In genomic region chr11:5948546-5949250, GRCm38 (mm10) we compare ENCODE assay signal across 15 mouse cellular contexts. TPM values are rescaled to one million over a fixed set of nuclear protein-coding genes. Genes with fewer than 3 reads are reported as not detected.
DNase-seq lines count a peak whose midpoint lies in the region; ATAC-seq lines count a peak whose summit lies in the region.
"Had no signal": no experiment of that assay in that cellular context is flagged by ENCODE, and none has a peak within 500 bp of the region (broad histone marks: within the 10 kb centered on the region; RNA-seq: fewer than 3 reads in every experiment).

No protein-coding gene starts in this region.

- H3K27me3 ChIP-seq in intestine, embryonic 16.5 days (replicated peaks; ENCODE audit: control insufficient read depth, insufficient read depth, low read length): no peaks in the 10 kb centered on the region
- H3K27me3 ChIP-seq in intestine, embryonic 15.5 days (replicated peaks): no peaks in the 10 kb centered on the region
- no peaks in the 10 kb centered on the region for H3K27me3 ChIP-seq in stomach, embryonic 16.5 days (ENCODE audit: control insufficient read depth, insufficient read depth, low read length)

- H3K9ac ChIP-seq in intestine, embryonic 16.5 days (ENCODE audit: low read depth, low read length): peak overlapping the region; percentile 29; the same call in 1 of the 2 replicates
- no peak overlapping the region for H3K9ac ChIP-seq in intestine, embryonic 15.5 days
- H3K9ac ChIP-seq in stomach, embryonic 16.5 days (ENCODE audit: low read length): no peak overlapping the region

- H3K4me1 ChIP-seq in intestine, embryonic 16.5 days (ENCODE audit: control insufficient read depth, insufficient read depth, low read length): peaks cover 18% of the 10 kb centered on the region
- peaks cover 4% of the 10 kb centered on the region for H3K4me1 ChIP-seq in intestine, embryonic 15.5 days (replicated peaks)
- peaks cover 15% of the 10 kb centered on the region for H3K4me1 ChIP-seq in stomach, embryonic 16.5 days (ENCODE audit: control insufficient read depth, insufficient read depth, low read length)

- no peaks in the 10 kb centered on the region for H3K36me3 ChIP-seq in intestine, embryonic 16.5 days (ENCODE audit: control insufficient read depth, insufficient read depth, low read length)
- H3K36me3 ChIP-seq in intestine, embryonic 15.5 days: no peaks in the 10 kb centered on the region
- H3K36me3 ChIP-seq in stomach, embryonic 16.5 days (ENCODE audit: control insufficient read depth, insufficient read depth, low read length): no peaks in the 10 kb centered on the region
- H3K36me3 ChIP-seq: G1E had no signal

- 49% methylated on average over 10 of the region's 10 CpGs for WGBS in intestine, embryonic 16.5 days
- 47% methylated on average over 10 of the region's 10 CpGs for WGBS in intestine, embryonic 15.5 days
- 48% methylated on average over 10 of the region's 10 CpGs for WGBS in stomach, embryonic 16.5 days

- no peaks in the 10 kb centered on the region for H3K9me3 ChIP-seq in intestine, embryonic 16.5 days (ENCODE audit: control insufficient read depth, low read length)
- H3K9me3 ChIP-seq in intestine, embryonic 15.5 days: no peaks in the 10 kb centered on the region
- H3K9me3 ChIP-seq in stomach, embryonic 16.5 days (replicated peaks; ENCODE audit: control insufficient read depth, low read length): no peaks in the 10 kb centered on the region
- H3K9me3 ChIP-seq: G1E had no signal

- no peak overlapping the region for H3K4me3 ChIP-seq in intestine, embryonic 16.5 days (ENCODE audit: low read length)
- H3K4me3 ChIP-seq in intestine, embryonic 15.5 days (replicated peaks): no peak overlapping the region
- no peak overlapping the region for H3K4me3 ChIP-seq in stomach, embryonic 16.5 days (replicated peaks; ENCODE audit: low read length)

- peak overlapping the region; percentile 24; the same call in 1 of the 2 replicates for H3K27ac ChIP-seq in intestine, embryonic 16.5 days (ENCODE audit: low read length)
- no peak overlapping the region for H3K27ac ChIP-seq in intestine, embryonic 15.5 days
- H3K27ac ChIP-seq in stomach, embryonic 16.5 days (ENCODE audit: low read length): no peak overlapping the region

- no peak overlapping the region for H3K4me2 ChIP-seq in intestine, embryonic 16.5 days (ENCODE audit: low read depth, low read length)
- H3K4me2 ChIP-seq in intestine, embryonic 15.5 days (replicated peaks): no peak overlapping the region
- 0 out of 2 replicates have a peak overlapping the region, but pooled peaks have one; percentile 2 for H3K4me2 ChIP-seq in stomach, embryonic 16.5 days (ENCODE audit: low read depth, low read length)
- H3K4me2 ChIP-seq: liver, embryonic 11.5 days had no signal

- peak; percentile 31 for DNase-seq in embryo, embryonic 11 days
- DNase-seq in embryo, embryonic 9.5 days (ENCODE audit: extremely low spot score): no peak
- peak; percentile 15 for DNase-seq in urinary bladder, adult 2 months (ENCODE audit: low spot score)
- DNase-seq in urinary bladder, postnatal 25 days (ENCODE audit: low spot score): no peak
- no peak for DNase-seq in layer of hippocampus, postnatal 25 days (ENCODE audit: extremely low spot score in 1 of 2, low spot score in 1 of 2)
- DNase-seq: gastrocnemius, postnatal 36 days; kidney, adult 18-20 months; thymus, postnatal 14 days had no signal

- no peak for ATAC-seq in intestine, embryonic 16.5 days
- ATAC-seq in intestine, embryonic 15.5 days: no peak
- no peak for ATAC-seq in stomach, embryonic 16.5 days (ENCODE audit: insufficient read depth, low FRiP score)

RNA-seq across cellular contexts. Expression of gene Gck, which starts 1.2 kb away (rescaled TPM):
- polyA plus RNA-seq in intestine, embryonic 16.5 days (2015; fragmentation: Nextera tagmentation; extraction: Ambion mirVana): 2.4 and 2.9 TPM in 2 replicates
- 2.8 and 3.1 TPM in 2 replicates for polyA plus RNA-seq in intestine, embryonic 15.5 days (2015; fragmentation: Nextera tagmentation; extraction: Ambion mirVana)
- 0.03 and 0.08 TPM in 2 replicates for polyA plus RNA-seq in urinary bladder, adult 2 months (2012; rRNA removed)
- polyA plus RNA-seq in stomach, embryonic 16.5 days (2015; fragmentation: Nextera tagmentation; extraction: Ambion mirVana): 3.5 and 3.6 TPM in 2 replicates
- 1 to 10 TPM; 1.8 to 3.9 TPM for total RNA-seq in layer of hippocampus, postnatal 25 days (2021)
- total RNA-seq: common myeloid progenitor, adult 5-6 weeks had no signal
- polyA plus RNA-seq: G1E had no signal

RNA-seq across cellular contexts. Expression of gene Ykt6, which starts 6.8 kb away (rescaled TPM):
- 57.7 and 58.6 TPM in 2 replicates for polyA plus RNA-seq in intestine, embryonic 16.5 days (2015; fragmentation: Nextera tagmentation; extraction: Ambion mirVana)
- polyA plus RNA-seq in intestine, embryonic 15.5 days (2015; fragmentation: Nextera tagmentation; extraction: Ambion mirVana): 48.7 and 51.8 TPM in 2 replicates
- 35.5 and 45.1 TPM in 2 replicates for polyA plus RNA-seq in urinary bladder, adult 2 months (2012; rRNA removed)
- polyA plus RNA-seq in stomach, embryonic 16.5 days (2015; fragmentation: Nextera tagmentation; extraction: Ambion mirVana): 56.2 and 58.1 TPM in 2 replicates
- total RNA-seq in layer of hippocampus, postnatal 25 days (2021): 10 to 100 TPM; 70.2 to 73.0 TPM

RNA-seq across cellular contexts. Expression of gene Myl7, which starts 50.1 kb away (rescaled TPM):
- polyA plus RNA-seq in intestine, embryonic 16.5 days (2015; fragmentation: Nextera tagmentation; extraction: Ambion mirVana): 75.3 and 88.3 TPM in 2 replicates
- polyA plus RNA-seq in intestine, embryonic 15.5 days (2015; fragmentation: Nextera tagmentation; extraction: Ambion mirVana): 68.3 and 73.5 TPM in 2 replicates
- 1.4 and 3.7 TPM in 2 replicates for polyA plus RNA-seq in urinary bladder, adult 2 months (2012; rRNA removed)
- polyA plus RNA-seq in stomach, embryonic 16.5 days (2015; fragmentation: Nextera tagmentation; extraction: Ambion mirVana): 32.4 and 43.0 TPM in 2 replicates
- total RNA-seq in layer of hippocampus, postnatal 25 days (2021): not detected
- total RNA-seq: common myeloid progenitor, adult 5-6 weeks; G1E; gastrocnemius, postnatal 36 days; left cerebral cortex, adult 18-20 months had no signal
- polyA plus RNA-seq: G1E had no signal

Comparison
In these comparisons a context has a peak if more than half of its experiments do, and no peak if none do; other contexts are left out.
1. DNase-seq: peak in embryo, embryonic 11 days (single experiment) and urinary bladder, adult 2 months (single experiment); none in embryo, embryonic 9.5 days (single experiment), urinary bladder, postnatal 25 days (single experiment) and layer of hippocampus, postnatal 25 days (0 of 2).